Mouse (Mus musculus) embryonic fibroblast, embryonic 13.5 days (primary cell): ENCODE results near the gene Cenpx.

ENCODE experiments used
- CTCF ChIP-seq: IDR thresholded peaks from 2 replicates; pipeline ENCODE4 v1.5.1; 2011; ENCODE audit warnings: mild to moderate bottlenecking, control low read depth, low read length, moderate library complexity, borderline replicate concordance; ENCODE audit not compliant: insufficient read depth
- POLR2A ChIP-seq: IDR thresholded peaks from 2 replicates; pipeline ENCODE4 v1.6.1; 2011; ENCODE audit warnings: low read depth, mild to moderate bottlenecking, control low read depth, low read length, moderate library complexity

GRCm38 (mm10) chr11:120761811-120762671 lies 48.5 kb upstream of the Cenpx start:
- TF ChIP-seq POLR2A: no peak
- TF ChIP-seq CTCF: no peak
